Mouse (Mus musculus) lung, embryonic 15.5 days (tissue): ENCODE data around the gene Eif2b3. TPM values are rescaled to one million over a fixed set of nuclear protein-coding genes. Genes with fewer than 3 reads are reported as not detected.
A peak's percentile ranks its signal among the peaks of the same experiment; 100 is the strongest.

Source experiments
- ATAC-seq: fragments of 200-750 bp; cut with Nextera tagmentation; 2 replicates; pipeline ENCODE4 v1.8.0; 2017; ENCODE audit warnings: moderate number of reproducible peaks, borderline replicate concordance; ENCODE audit not compliant: low FRiP score, low TSS enrichment; ENCODE audit errors: extremely low read depth
- H3K27ac ChIP-seq: fragments of 300-500 bp; sonication (generic); 2 replicates; pipeline ENCODE4 v1.5.1; 2015; ENCODE audit warnings: moderate library complexity, mild to moderate bottlenecking, inconsistent platforms
- H3K27me3 ChIP-seq: fragments of 300-500 bp; sonication (generic); 2 replicates; pipeline ENCODE4 v1.6.1; 2015; ENCODE audit warnings: inconsistent platforms
- H3K36me3 ChIP-seq: fragments of 300-500 bp; sonication (generic); 2 replicates; pipeline ENCODE4 v1.6.1; 2015; ENCODE audit warnings: inconsistent platforms
- H3K4me1 ChIP-seq: fragments of 300-500 bp; sonication (generic); 2 replicates; pipeline ENCODE4 v1.6.1; 2015; ENCODE audit warnings: inconsistent platforms
- H3K4me2 ChIP-seq: fragments of 300-500 bp; sonication (generic); 2 replicates; pipeline ENCODE4 v1.6.1; 2015; ENCODE audit warnings: inconsistent platforms, mild to moderate bottlenecking, moderate library complexity
- H3K4me3 ChIP-seq: fragments of 300-500 bp; sonication (generic); 2 replicates; pipeline ENCODE4 v1.5.1; 2015; ENCODE audit warnings: mild to moderate bottlenecking, inconsistent platforms
- H3K9ac ChIP-seq: fragments of 300-500 bp; sonication (generic); 2 replicates; pipeline ENCODE4 v1.6.1; 2015; ENCODE audit warnings: inconsistent platforms
- H3K9me3 ChIP-seq: fragments of 300-500 bp; sonication (generic); 2 replicates; pipeline ENCODE4 v1.6.1; 2016; ENCODE audit warnings: inconsistent platforms
- WGBS: fragments of 180-500 bp; shearing (Covaris S2); methylation state at CpG from one replicate; pipeline ENCODE4 v1.1.7; 2015; 5-methylcytosine and 5-hydroxymethylcytosine counted together
- polyA plus RNA-seq: library from polyadenylated mRNA; unstranded; fragments of >200 nt; fragmentation: Nextera tagmentation; extraction: Ambion mirVana; gene quantifications from 2 replicates; pipeline ENCODE4 v1.2.1, GENCODE M21; 2015

Eif2b3 gene
- polyA plus RNA-seq, 1 experiment from 2014 or later = 34.2 TPM

- no peaks in the 10 kb centered on the region for H3K27me3 ChIP-seq
- H3K4me3 ChIP-seq = peak overlapping the region; percentile 58
- H3K9ac ChIP-seq = no peak overlapping the region
- 42% methylated on average over 8 of the region's 8 CpGs for WGBS
- peak; percentile 79 for ATAC-seq
- 0 out of 2 replicates have a peak, but pooled peaks cover 3% of the 10 kb centered on the region for H3K36me3 ChIP-seq
- H3K27ac ChIP-seq = peak overlapping the region; percentile 55
- H3K4me1 ChIP-seq = peaks cover 39% of the 10 kb centered on the region
- H3K9me3 ChIP-seq = no peaks in the 10 kb centered on the region
- H3K4me2 ChIP-seq = peak overlapping the region; percentile 93
Measured at GRCm38 (mm10) chr4:117097969-117098763, 79.0 kb downstream of the Eif2b3 start.

- Histone ChIP-seq H3K4me2 (peak overlapping the region; percentile 93), H3K27ac (peak overlapping the region; percentile 55)
- WGBS = 65% methylated on average over 2 of the region's 2 CpGs
Measured at GRCm38 (mm10) chr4:117098764-117099036, 79.5 kb downstream of the Eif2b3 start.

GRCm38 (mm10) chr4:117100036-117100435 lies 80.8 kb downstream of the Eif2b3 start:
- Histone ChIP-seq H3K4me1 (peaks cover 41% of the 10 kb centered on the region), H3K27ac (no peak overlapping the region), H3K4me2 (no peak overlapping the region), H3K9me3 (no peaks in the 10 kb centered on the region), H3K4me3 (no peak overlapping the region), H3K27me3 (no peaks in the 10 kb centered on the region), H3K9ac (no peak overlapping the region), H3K36me3 (0 out of 2 replicates have a peak, but pooled peaks cover 3% of the 10 kb centered on the region)
- no peak for ATAC-seq
- 77% methylated on average over 4 of the region's 4 CpGs for WGBS

More at GRCm38 (mm10) chr4:117098764-117099036, 79.5 kb downstream of the Eif2b3 start:
- Histone ChIP-seq H3K4me1 (peaks cover 39% of the 10 kb centered on the region), H3K27me3 (no peaks in the 10 kb centered on the region), H3K4me3 (no peak overlapping the region), H3K9ac (no peak overlapping the region), H3K36me3 (0 out of 2 replicates have a peak, but pooled peaks cover 3% of the 10 kb centered on the region), H3K9me3 (no peaks in the 10 kb centered on the region)
- no peak for ATAC-seq

- no peaks in the 10 kb centered on the region for H3K27me3 ChIP-seq
- no peak for ATAC-seq
- no peaks in the 10 kb centered on the region for H3K9me3 ChIP-seq
- H3K27ac ChIP-seq = no peak overlapping the region
- H3K4me3 ChIP-seq = no peak overlapping the region
- WGBS = 42% methylated on average over 7 of the region's 7 CpGs
- peaks cover 38% of the 10 kb centered on the region for H3K4me1 ChIP-seq
- H3K36me3 ChIP-seq = 0 out of 2 replicates have a peak, but pooled peaks cover 6% of the 10 kb centered on the region
- H3K4me2 ChIP-seq = no peak overlapping the region
- H3K9ac ChIP-seq = no peak overlapping the region
Measured at GRCm38 (mm10) chr4:117101218-117101617, 82.0 kb downstream of the Eif2b3 start.

- H3K4me2 ChIP-seq = no peak overlapping the region
- peaks cover 10% of the 10 kb centered on the region for H3K4me1 ChIP-seq
- peaks cover 16% of the 10 kb centered on the region; the same call in 1 of the 2 replicates for H3K36me3 ChIP-seq
- ATAC-seq = no peak
- no peaks in the 10 kb centered on the region for H3K27me3 ChIP-seq
- H3K4me3 ChIP-seq = no peak overlapping the region
- whole genome bisulfite sequencing = 62% methylated on average over 10 of the region's 10 CpGs
- H3K27ac ChIP-seq = no peak overlapping the region
- no peaks in the 10 kb centered on the region for H3K9me3 ChIP-seq
- no peak overlapping the region for H3K9ac ChIP-seq
Measured at GRCm38 (mm10) chr4:117104672-117105071, 85.5 kb downstream of the Eif2b3 start.

- Histone ChIP-seq H3K4me3 (no peak overlapping the region), H3K9ac (no peak overlapping the region), H3K9me3 (no peaks in the 10 kb centered on the region), H3K27me3 (no peaks in the 10 kb centered on the region), H3K27ac (no peak overlapping the region), H3K4me2 (no peak overlapping the region), H3K36me3 (peaks cover 20% of the 10 kb centered on the region; the same call in 1 of the 2 replicates), H3K4me1 (peaks cover 10% of the 10 kb centered on the region)
- ATAC-seq = no peak
- WGBS = 43% methylated on average over 10 of the region's 10 CpGs
Measured at GRCm38 (mm10) chr4:117105127-117105526, 85.9 kb downstream of the Eif2b3 start.

GRCm38 (mm10) chr4:117107813-117108523 lies 88.8 kb downstream of the Eif2b3 start:
- ATAC-seq = no peak
- Histone ChIP-seq H3K27ac (no peak overlapping the region), H3K36me3 (peaks cover 27% of the 10 kb centered on the region; the same call in 1 of the 2 replicates), H3K27me3 (no peaks in the 10 kb centered on the region), H3K9me3 (no peaks in the 10 kb centered on the region), H3K4me3 (no peak overlapping the region), H3K4me2 (no peak overlapping the region), H3K9ac (no peak overlapping the region), H3K4me1 (peaks cover 10% of the 10 kb centered on the region)
- 88% methylated on average over 18 of the region's 18 CpGs for WGBS

- H3K27me3 ChIP-seq = no peaks in the 10 kb centered on the region
- 90% methylated on average over 6 of the region's 6 CpGs for WGBS
- H3K27ac ChIP-seq = no peak overlapping the region
- H3K9ac ChIP-seq = no peak overlapping the region
- ATAC-seq = no peak
- no peak overlapping the region for H3K4me3 ChIP-seq
- peaks cover 10% of the 10 kb centered on the region for H3K4me1 ChIP-seq
- no peak overlapping the region for H3K4me2 ChIP-seq
- no peaks in the 10 kb centered on the region for H3K9me3 ChIP-seq
- peaks cover 30% of the 10 kb centered on the region; the same call in 1 of the 2 replicates for H3K36me3 ChIP-seq
Measured at GRCm38 (mm10) chr4:117108524-117108849, 89.3 kb downstream of the Eif2b3 start.

GRCm38 (mm10) chr4:117109330-117109729 lies 90.1 kb downstream of the Eif2b3 start:
- peaks cover 10% of the 10 kb centered on the region for H3K4me1 ChIP-seq
- WGBS = 91% methylated on average over 25 of the region's 25 CpGs
- H3K4me2 ChIP-seq = no peak overlapping the region
- H3K4me3 ChIP-seq = no peak overlapping the region
- no peak overlapping the region for H3K27ac ChIP-seq
- peaks cover 32% of the 10 kb centered on the region for H3K36me3 ChIP-seq
- ATAC-seq = no peak
- H3K9me3 ChIP-seq = no peaks in the 10 kb centered on the region
- no peaks in the 10 kb centered on the region for H3K27me3 ChIP-seq
- no peak overlapping the region for H3K9ac ChIP-seq

GRCm38 (mm10) chr4:117110249-117110648 lies 91.0 kb downstream of the Eif2b3 start:
- Histone ChIP-seq H3K27me3 (no peaks in the 10 kb centered on the region), H3K27ac (no peak overlapping the region), H3K4me3 (no peak overlapping the region), H3K36me3 (peaks cover 38% of the 10 kb centered on the region), H3K4me1 (peaks cover 3% of the 10 kb centered on the region), H3K4me2 (no peak overlapping the region), H3K9ac (no peak overlapping the region), H3K9me3 (no peaks in the 10 kb centered on the region)
- no peak for ATAC-seq
- 87% methylated on average over 13 of the region's 13 CpGs for WGBS

- Histone ChIP-seq H3K4me1 (no peaks in the 10 kb centered on the region), H3K4me2 (no peak overlapping the region), H3K9ac (no peak overlapping the region), H3K36me3 (peaks cover 34% of the 10 kb centered on the region), H3K27ac (no peak overlapping the region), H3K4me3 (no peak overlapping the region), H3K27me3 (no peaks in the 10 kb centered on the region), H3K9me3 (no peaks in the 10 kb centered on the region)
- ATAC-seq = no peak
- WGBS = 91% methylated on average over 11 of the region's 11 CpGs
Measured at GRCm38 (mm10) chr4:117110985-117111384, 91.8 kb downstream of the Eif2b3 start.

- 80% methylated on average over 1 of the region's 1 CpGs for WGBS
- no peaks in the 10 kb centered on the region for H3K9me3 ChIP-seq
- no peak overlapping the region for H3K27ac ChIP-seq
- H3K9ac ChIP-seq = no peak overlapping the region
- no peak for ATAC-seq
- peaks cover 34% of the 10 kb centered on the region for H3K36me3 ChIP-seq
- no peak overlapping the region for H3K4me3 ChIP-seq
- no peaks in the 10 kb centered on the region for H3K4me1 ChIP-seq
- H3K27me3 ChIP-seq = no peaks in the 10 kb centered on the region
- no peak overlapping the region for H3K4me2 ChIP-seq
Measured at GRCm38 (mm10) chr4:117113237-117113636, 94.0 kb downstream of the Eif2b3 start.
